Mouse (Mus musculus): Measurements from ENCODE around the gene Nags. TPM values are rescaled to one million over a fixed set of nuclear protein-coding genes. Genes with fewer than 3 reads are reported as not detected.

The Nags gene
- polyA plus RNA-seq, 1 experiment from 2014 or later, result 0.12 TPM

DNA sequence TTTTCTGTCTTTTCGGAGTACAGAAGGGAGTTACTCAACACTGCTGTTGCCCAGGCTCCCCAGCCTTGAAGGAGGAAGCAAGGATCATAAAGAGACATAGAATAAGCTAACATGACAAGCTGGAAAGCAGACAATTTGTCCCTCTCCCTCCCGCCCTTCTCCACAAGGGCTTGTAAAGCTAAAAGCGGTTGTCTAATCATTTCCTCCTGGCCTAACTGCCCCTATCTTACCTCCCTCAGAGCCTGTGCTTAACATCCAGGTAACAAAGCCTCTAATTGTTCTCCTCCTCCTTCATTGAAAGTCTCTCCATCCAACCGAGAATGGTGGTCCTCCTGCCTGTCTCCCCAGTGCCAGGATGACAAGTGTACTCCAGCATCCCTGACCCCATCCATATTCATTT is 45.5 kb downstream of the Nags start:
- peaks cover 32% of the 10 kb centered on the region for H3K36me3 ChIP-seq
- peaks cover 23% of the 10 kb centered on the region for H3K4me1 ChIP-seq
- H3K27ac ChIP-seq, result 0 out of 2 replicates have a peak overlapping the region, but pooled peaks have one; percentile 19
- no peaks in the 10 kb centered on the region for H3K27me3 ChIP-seq
- no peaks in the 10 kb centered on the region for H3K9me3 ChIP-seq
- H3K4me2 ChIP-seq, result peak overlapping the region; percentile 88; the same call in 1 of the 2 replicates
- ATAC-seq (ENCODE audit: insufficient number of reproducible peaks, low FRiP score, low TSS enrichment, low read depth), result no peak
- 36% methylated on average over 4 of the region's 4 CpGs for WGBS
- H3K4me3 ChIP-seq, result peak overlapping the region; percentile 60; the same call in 1 of the 2 replicates
- H3K9ac ChIP-seq, result no peak overlapping the region

DNA sequence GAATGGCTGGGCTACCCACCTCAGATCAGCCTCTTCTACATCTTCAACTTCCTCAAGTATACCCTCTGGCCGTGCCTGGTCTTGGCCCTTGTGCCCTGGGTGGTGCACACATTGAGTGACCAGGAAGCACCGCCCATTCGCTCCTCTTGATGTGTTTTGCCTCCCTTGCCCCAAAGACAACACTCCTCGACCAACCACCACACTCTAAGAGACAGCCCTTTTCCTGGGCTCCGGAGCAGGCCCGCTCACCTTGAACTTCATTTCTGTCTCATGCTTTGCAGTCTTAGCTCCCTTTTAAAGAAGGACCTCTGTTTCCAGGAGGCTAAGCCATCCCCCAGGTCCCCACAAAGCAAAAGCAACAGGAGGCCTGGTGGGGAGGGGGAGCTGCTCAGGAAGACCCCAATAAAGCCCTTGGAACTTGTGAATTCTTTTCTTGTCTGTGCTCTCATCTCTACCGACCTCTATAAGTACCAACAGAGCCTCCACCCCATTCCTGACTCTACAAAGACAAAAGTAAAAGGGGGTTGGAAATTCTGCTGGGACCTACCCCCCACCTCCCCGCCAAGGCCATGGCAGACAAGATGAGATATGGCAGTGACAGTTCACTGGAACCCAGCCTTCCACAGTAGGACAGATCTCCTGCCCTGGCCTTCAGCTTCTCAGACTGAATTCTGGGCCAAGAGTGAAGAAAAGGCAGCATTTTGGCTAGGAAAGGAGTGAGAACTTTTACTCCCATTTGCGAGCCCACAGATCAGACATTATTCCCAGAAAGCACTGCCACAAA is 48.5 kb downstream of the Nags start:
- H3K27ac ChIP-seq, result no peak overlapping the region
- ATAC-seq (ENCODE audit: insufficient number of reproducible peaks, low FRiP score, low TSS enrichment, low read depth), result no peak
- WGBS, result 84% methylated on average over 9 of the region's 9 CpGs

DNA sequence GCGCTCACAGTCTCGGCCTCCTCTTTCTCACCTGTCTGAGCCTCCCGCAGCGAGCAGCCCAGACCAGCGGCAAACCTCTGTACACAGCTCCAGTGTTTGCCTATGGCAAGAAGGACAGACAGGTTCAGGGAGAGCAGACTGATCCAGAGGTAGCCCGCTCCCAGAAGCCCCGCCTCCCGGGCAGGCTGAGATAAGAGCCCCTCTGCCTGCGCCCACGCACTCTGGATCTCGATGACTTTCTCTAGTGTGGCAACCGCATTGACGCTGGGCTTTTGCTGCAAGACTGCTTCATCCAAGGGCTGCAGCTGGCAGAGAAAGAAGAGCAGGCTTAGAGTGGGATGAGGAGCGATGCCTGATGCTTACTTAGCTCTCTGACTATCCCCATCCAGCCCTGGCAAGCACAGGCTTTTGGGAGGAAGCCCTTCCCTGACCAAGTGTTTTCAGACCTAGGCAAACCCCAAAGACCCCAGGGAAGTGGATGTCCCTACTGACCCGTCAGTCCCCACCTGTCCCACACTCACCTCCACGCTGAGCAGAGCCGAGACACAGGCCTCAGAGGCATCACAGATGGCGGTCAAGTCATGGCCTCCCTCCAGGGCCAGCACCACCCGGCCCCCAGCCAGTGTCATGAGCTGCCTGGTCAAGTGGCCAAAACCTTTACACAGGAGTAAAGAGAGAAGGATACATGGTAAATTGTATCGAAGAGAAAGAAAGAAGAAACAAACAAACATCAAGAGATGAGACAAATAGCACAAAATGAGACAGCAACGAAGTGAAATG is 50.9 kb downstream of the Nags start:
- no peak for ATAC-seq (ENCODE audit: insufficient number of reproducible peaks, low FRiP score, low TSS enrichment, low read depth)
- Histone ChIP-seq H3K9ac (no peak overlapping the region), H3K27me3 (no peaks in the 10 kb centered on the region), H3K36me3 (peaks cover 86% of the 10 kb centered on the region), H3K4me3 (no peak overlapping the region), H3K4me2 (no peak overlapping the region), H3K27ac (no peak overlapping the region), H3K4me1 (peaks cover 14% of the 10 kb centered on the region), H3K9me3 (no peaks in the 10 kb centered on the region)
- 88% methylated on average over 21 of the region's 21 CpGs for WGBS

More for the DNA sequence above, 48.5 kb downstream of the Nags start:
- Histone ChIP-seq H3K27me3 (no peaks in the 10 kb centered on the region), H3K9me3 (no peaks in the 10 kb centered on the region), H3K4me1 (peaks cover 17% of the 10 kb centered on the region), H3K4me3 (no peak overlapping the region), H3K36me3 (peaks cover 62% of the 10 kb centered on the region), H3K4me2 (no peak overlapping the region), H3K9ac (no peak overlapping the region)

DNA sequence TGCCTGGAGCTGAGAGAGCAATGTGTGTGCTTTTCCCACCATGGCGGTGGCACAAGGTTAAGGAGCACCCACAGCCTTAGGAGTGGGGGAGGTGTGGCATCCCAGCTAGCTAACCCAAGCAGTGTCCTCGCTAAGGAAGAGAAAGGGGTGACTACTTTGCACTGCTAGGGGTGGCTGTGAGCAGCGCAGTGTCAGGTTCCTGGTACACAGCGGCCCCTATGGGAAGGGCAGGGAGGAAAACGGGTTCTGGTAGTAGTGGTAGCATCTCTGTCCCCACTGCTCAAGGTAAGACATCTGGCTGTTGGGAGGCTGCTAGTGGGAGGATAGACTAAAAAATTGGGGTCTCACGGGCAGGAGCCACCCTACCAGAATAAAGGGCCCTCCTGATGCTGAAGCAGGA is 52.9 kb downstream of the Nags start:
- Histone ChIP-seq H3K4me2 (no peak overlapping the region), H3K27ac (no peak overlapping the region), H3K36me3 (peaks cover 98% of the 10 kb centered on the region), H3K27me3 (no peaks in the 10 kb centered on the region), H3K4me3 (no peak overlapping the region), H3K9me3 (no peaks in the 10 kb centered on the region), H3K9ac (no peak overlapping the region), H3K4me1 (peaks cover 12% of the 10 kb centered on the region; the same call in 1 of the 2 replicates)
- no peak for ATAC-seq (ENCODE audit: insufficient number of reproducible peaks, low FRiP score, low TSS enrichment, low read depth)
- WGBS, result 65% methylated on average over 6 of the region's 6 CpGs

Other genes starting within 250 kb of the Nags start
- gene Sost, start 178.5 kb upstream of the Nags start, polyA plus RNA-seq (2015; fragmentation: Nextera tagmentation; extraction: Ambion mirVana), result 0.16 and 0.50 TPM in 2 replicates
- not detected in 2 replicates for gene Cfap97d1, start 161.2 kb upstream of the Nags start, polyA plus RNA-seq (2015; fragmentation: Nextera tagmentation; extraction: Ambion mirVana)
- 26.9 and 37.0 TPM in 2 replicates for gene Dusp3, start 158.5 kb upstream of the Nags start, polyA plus RNA-seq (2015; fragmentation: Nextera tagmentation; extraction: Ambion mirVana)
- 5.8 and 6.0 TPM in 2 replicates for gene Mpp3, start 117.1 kb upstream of the Nags start, polyA plus RNA-seq (2015; fragmentation: Nextera tagmentation; extraction: Ambion mirVana)
- gene Cd300lg, start 104.0 kb upstream of the Nags start, polyA plus RNA-seq (2015; fragmentation: Nextera tagmentation; extraction: Ambion mirVana), result 2.2 and 2.4 TPM in 2 replicates
- 7.5 and 8.8 TPM in 2 replicates for gene Mpp2, start 57.0 kb upstream of the Nags start, polyA plus RNA-seq (2015; fragmentation: Nextera tagmentation; extraction: Ambion mirVana)
- not detected in 2 replicates for gene Ppy, start 44.2 kb upstream of the Nags start, polyA plus RNA-seq (2015; fragmentation: Nextera tagmentation; extraction: Ambion mirVana)
- gene Pyy, start 37.7 kb upstream of the Nags start, polyA plus RNA-seq (2015; fragmentation: Nextera tagmentation; extraction: Ambion mirVana), result not detected in 2 replicates
- gene Tmem101, start 10.9 kb downstream of the Nags start, polyA plus RNA-seq (2015; fragmentation: Nextera tagmentation; extraction: Ambion mirVana), result 37.5 and 40.3 TPM in 2 replicates
- gene Lsm12, start 39.8 kb downstream of the Nags start, polyA plus RNA-seq (2015; fragmentation: Nextera tagmentation; extraction: Ambion mirVana), result 119 and 130 TPM in 2 replicates
- gene G6pc3, start 44.1 kb downstream of the Nags start, polyA plus RNA-seq (2015; fragmentation: Nextera tagmentation; extraction: Ambion mirVana), result 25.1 and 27.6 TPM in 2 replicates
- gene Hdac5, start 84.7 kb downstream of the Nags start, polyA plus RNA-seq (2015; fragmentation: Nextera tagmentation; extraction: Ambion mirVana), result 94.1 and 96.7 TPM in 2 replicates
- 13.0 and 13.8 TPM in 2 replicates for gene BC030867, start 103.4 kb downstream of the Nags start, polyA plus RNA-seq (2015; fragmentation: Nextera tagmentation; extraction: Ambion mirVana)
- gene Asb16, start 123.2 kb downstream of the Nags start, polyA plus RNA-seq (2015; fragmentation: Nextera tagmentation; extraction: Ambion mirVana), result 0.20 and 0.24 TPM in 2 replicates
- gene Tmub2, start 139.4 kb downstream of the Nags start, polyA plus RNA-seq (2015; fragmentation: Nextera tagmentation; extraction: Ambion mirVana), result 53.4 and 53.9 TPM in 2 replicates
- 15.0 and 18.0 TPM in 2 replicates for gene Atxn7l3, start 151.1 kb downstream of the Nags start, polyA plus RNA-seq (2015; fragmentation: Nextera tagmentation; extraction: Ambion mirVana)
- gene Ubtf, start 174.2 kb downstream of the Nags start, polyA plus RNA-seq (2015; fragmentation: Nextera tagmentation; extraction: Ambion mirVana), result 76.0 and 85.7 TPM in 2 replicates
- 5.9 and 10.4 TPM in 2 replicates for gene Slc4a1, start 220.7 kb downstream of the Nags start, polyA plus RNA-seq (2015; fragmentation: Nextera tagmentation; extraction: Ambion mirVana)
- 1.2 and 1.6 TPM in 2 replicates for gene Rundc3a, start 247.9 kb downstream of the Nags start, polyA plus RNA-seq (2015; fragmentation: Nextera tagmentation; extraction: Ambion mirVana)